Mouse (Mus musculus) fibroblast of lung, adult 2 months (primary cell): Measurements from ENCODE around the gene Dctn2.
"Not testable (repeated sequence)": the region's sequence is repeated elsewhere in the genome, so short reads cannot be mapped to it uniquely, and the experiment has no call there.

Source experiments
- DNase-seq: peaks from one replicate; pipeline ENCODE4 v3.0.0-alpha.2; 2011; ENCODE audit warnings: low read depth

Gene Dctn2

DNA sequence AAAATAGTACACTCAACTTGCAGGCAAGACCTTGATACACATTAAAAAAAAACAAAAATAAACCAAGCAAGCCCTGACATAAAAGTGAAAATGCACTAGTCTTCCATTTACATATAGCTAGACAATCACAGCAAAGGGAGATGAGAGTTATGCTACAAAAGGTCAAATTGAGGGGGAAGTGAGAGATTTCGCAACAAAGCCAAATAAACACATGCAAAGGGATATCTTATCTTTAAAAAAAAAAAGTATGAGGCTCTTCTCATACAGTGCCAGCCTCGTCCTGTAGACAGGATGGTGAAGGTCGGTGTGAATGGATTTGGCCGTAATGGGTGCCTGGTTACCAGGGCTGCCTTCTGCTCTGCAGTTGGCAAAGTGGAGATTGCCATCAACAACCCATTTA, 46.7 kb downstream of the Dctn2 start:
- DNase-seq, result no peak

- not testable (repeated sequence) for DNase-seq
These were observed 47.3 kb downstream of the Dctn2 start for GRCm38 (mm10) chr10:127313516-127313915.

- DNase-seq, result not testable (repeated sequence)
These were observed 48.8 kb downstream of the Dctn2 start for GRCm38 (mm10) chr10:127314950-127315349.

DNA sequence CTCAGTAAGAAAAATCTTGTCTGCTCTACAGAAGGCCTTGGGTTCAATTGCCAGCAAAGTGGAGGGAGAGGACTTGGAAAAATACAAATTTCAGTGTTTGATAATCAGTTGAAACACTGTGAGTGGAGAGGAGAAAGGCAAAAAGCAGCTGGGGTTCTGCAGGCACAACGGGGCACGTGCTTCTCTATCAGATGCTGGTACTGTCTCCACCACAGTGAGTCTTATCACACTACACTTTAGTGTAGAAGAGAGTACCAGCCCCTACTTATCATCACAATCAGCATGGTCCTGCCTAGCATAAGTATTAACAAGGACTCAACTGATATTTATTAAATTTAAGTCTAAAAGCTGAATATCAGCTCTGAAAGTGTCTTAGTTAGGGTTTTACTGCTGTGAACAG, 51.1 kb downstream of the Dctn2 start:
- DNase-seq, result no peak

DNA sequence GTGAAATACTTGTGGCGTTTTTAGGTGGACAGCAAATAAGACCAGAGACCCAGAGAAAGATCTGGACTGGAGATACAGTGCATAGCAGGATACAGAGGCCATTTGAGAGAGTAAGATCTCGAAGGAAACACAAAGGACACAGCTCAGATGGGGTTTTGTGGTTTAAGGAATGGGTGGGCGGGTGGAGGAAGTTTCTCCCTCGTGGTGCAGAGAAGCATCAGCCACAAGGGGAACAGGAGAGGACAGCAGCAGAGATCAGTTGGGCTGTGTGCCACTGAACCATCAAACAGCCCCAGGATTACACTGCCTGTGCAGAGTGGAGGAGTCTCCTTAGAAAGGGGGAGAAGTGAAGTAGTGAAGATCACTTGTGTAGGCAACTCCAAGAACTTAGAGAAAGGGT, 51.8 kb downstream of the Dctn2 start:
- no peak for DNase-seq

GRCm38 (mm10) chr10:127319969-127320368, 53.8 kb downstream of the Dctn2 start:
- DNase-seq, result no peak

- DNase-seq, result no peak
These were observed 55.5 kb downstream of the Dctn2 start, which contains the start of gene Arhgap9 for GRCm38 (mm10) chr10:127321621-127322020. Gene Arhgap9 (plus strand): TSS chr10:127321964.

GRCm38 (mm10) chr10:127322178-127322577, 56.0 kb downstream of the Dctn2 start:
- DNase-seq, result no peak

DNA sequence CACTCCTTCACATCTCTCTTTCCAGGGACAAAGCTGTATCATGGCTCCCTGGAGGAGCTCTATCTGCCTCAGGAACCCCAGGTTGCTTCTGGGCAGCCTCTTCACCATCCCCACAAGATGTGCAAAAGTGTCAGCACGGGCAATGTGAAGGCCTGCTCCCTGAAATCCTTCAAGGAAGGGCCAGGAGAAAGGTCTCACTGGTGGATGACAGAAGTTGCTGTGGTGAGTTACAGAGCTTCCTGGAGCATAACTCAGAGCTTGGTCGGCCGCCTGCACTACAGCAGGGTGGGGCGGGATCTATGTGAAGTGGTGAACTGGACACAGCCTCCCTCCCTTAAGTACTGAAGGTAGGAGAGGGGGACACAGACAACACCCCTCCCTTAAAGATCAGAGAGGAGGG, 56.5 kb downstream of the Dctn2 start:
- DNase-seq, result no peak

GRCm38 (mm10) chr10:127323131-127323855, 57.1 kb downstream of the Dctn2 start:
- DNase-seq, result no peak

DNA sequence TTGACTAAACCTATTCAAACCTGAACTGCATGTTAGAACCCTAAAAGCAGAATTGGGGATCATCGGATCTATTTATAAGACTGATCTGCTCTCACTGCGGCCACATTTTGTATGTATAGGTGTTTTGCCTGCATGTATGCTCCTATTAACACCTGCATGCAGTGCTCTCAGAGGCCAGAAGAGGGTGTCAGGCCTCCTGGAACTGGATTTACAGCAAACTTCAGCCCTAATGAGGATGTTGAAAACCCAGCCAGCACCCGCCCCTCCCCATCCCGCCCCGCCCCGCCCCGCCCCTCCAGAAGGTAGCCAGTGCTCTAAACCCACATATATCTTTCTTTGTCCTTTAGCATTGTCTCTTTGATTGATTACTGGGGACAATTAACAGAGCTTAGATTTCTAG, 58.3 kb downstream of the Dctn2 start:
- no peak for DNase-seq

DNA sequence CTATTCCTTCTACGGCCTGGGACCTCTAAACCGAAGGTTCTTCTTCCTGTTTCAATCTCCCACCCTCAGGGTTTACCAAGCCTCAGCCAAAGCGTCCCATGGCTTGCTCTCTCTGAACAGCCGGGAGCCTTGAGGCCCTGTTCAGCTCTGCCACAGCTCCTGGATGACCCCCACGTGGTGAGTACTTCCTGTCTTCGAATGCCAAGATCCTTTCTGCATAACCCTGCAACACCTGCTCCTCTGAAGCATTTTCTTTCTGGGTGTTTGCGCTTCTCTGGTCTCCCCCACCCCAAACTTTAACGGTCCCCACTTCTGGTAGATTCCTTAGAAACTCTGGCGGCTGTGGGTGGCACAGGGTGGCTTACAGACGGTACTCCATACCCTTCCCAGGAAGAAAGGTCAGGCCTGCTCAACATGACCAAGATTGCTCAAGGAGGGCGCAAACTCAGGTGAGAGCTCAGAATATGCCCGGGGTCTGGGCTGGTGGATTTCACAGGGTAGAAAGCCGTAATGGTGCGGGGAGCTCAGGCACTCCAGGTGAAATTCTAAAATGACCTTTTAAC, 59.4 kb downstream of the Dctn2 start:
- no peak for DNase-seq

- no peak for DNase-seq
These were observed 60.0 kb downstream of the Dctn2 start for GRCm38 (mm10) chr10:127326017-127326801.

GRCm38 (mm10) chr10:127326828-127327227, 60.7 kb downstream of the Dctn2 start:
- DNase-seq, result no peak

DNA sequence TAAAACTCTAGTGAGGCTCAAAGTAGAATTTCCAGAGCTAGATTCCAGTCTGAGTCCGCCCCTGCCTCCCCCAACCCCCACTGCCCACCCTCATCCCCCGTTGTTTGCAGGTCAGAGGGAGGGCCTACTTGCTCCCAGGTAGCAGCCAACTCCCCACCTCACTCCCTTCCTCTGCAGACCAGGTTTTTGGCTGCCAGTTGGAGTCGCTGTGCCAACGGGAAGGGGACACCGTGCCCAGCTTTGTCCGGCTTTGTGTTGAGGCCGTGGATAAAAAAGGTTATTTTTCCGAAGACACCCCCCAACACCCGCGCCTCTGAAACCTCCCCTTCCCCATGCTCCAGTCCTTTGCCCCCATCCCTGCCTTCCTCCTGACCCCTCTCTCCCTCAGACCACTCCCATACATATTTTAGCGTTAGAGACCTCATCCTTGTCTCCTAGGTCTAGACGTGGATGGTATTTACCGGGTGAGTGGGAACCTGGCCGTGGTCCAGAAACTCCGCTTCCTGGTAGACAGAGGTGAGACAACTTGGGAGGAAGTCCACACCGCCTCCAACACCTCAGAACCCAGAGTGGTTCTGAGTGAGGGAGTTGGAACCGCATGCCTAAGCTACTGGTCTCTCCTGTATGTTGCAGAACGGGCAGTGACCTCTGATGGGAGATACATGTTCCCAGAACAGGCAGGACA, 61.4 kb downstream of the Dctn2 start:
- DNase-seq, result no peak

- no peak for DNase-seq
These were observed 64.0 kb downstream of the Dctn2 start for GRCm38 (mm10) chr10:127330212-127330611.
